Mouse (Mus musculus) embryonic facial prominence, embryonic 13.5 days (tissue): ENCODE measurements at regions not wholly inside any gene's neighbourhood (a gene's known extent, or its start where the extent isn't known, plus 50 kb on each side); places are given as distances from the start of the nearest gene placed in this dataset.

Experiments
- ATAC-seq: fragments of 200-750 bp; cut with Nextera tagmentation; 2 replicates; pipeline ENCODE4 v1.8.0; 2017; ENCODE audit warnings: low read depth; ENCODE audit not compliant: insufficient number of reproducible peaks, insufficient read depth, low FRiP score, low TSS enrichment
- H3K27ac ChIP-seq: fragments of 300-500 bp; sonication (generic); 2 replicates; pipeline ENCODE4 v1.5.1; 2015; ENCODE audit warnings: moderate library complexity, mild to moderate bottlenecking, inconsistent platforms
- H3K27me3 ChIP-seq: fragments of 300-500 bp; sonication (generic); 2 replicates; pipeline ENCODE4 v1.6.1; 2015; ENCODE audit warnings: mild to moderate bottlenecking, inconsistent platforms
- H3K36me3 ChIP-seq: fragments of 300-500 bp; sonication (generic); 2 replicates; pipeline ENCODE4 v1.6.1; 2015; ENCODE audit warnings: mild to moderate bottlenecking, inconsistent platforms
- H3K4me1 ChIP-seq: fragments of 300-500 bp; sonication (generic); 2 replicates; pipeline ENCODE4 v1.6.1; 2015; ENCODE audit warnings: inconsistent platforms
- H3K4me2 ChIP-seq: fragments of 300-500 bp; sonication (generic); 2 replicates; pipeline ENCODE4 v1.6.1; 2015; ENCODE audit warnings: moderate library complexity, mild to moderate bottlenecking, inconsistent platforms
- H3K4me3 ChIP-seq: fragments of 300-500 bp; sonication (generic); 2 replicates; pipeline ENCODE4 v1.5.1; 2015; ENCODE audit warnings: mild to moderate bottlenecking, inconsistent platforms
- H3K9ac ChIP-seq: fragments of 300-500 bp; sonication (generic); 2 replicates; pipeline ENCODE4 v1.6.1; 2015; ENCODE audit warnings: mild to moderate bottlenecking, inconsistent platforms
- H3K9me3 ChIP-seq: fragments of 300-500 bp; sonication (generic); 2 replicates; pipeline ENCODE4 v1.6.1; 2016; ENCODE audit warnings: inconsistent platforms
- WGBS: fragments of 180-500 bp; shearing (Covaris S2); methylation state at CpG from one replicate; pipeline ENCODE4 v1.1.7; 2015; ENCODE audit warnings: mixed read lengths; 5-methylcytosine and 5-hydroxymethylcytosine counted together

- Histone ChIP-seq H3K9me3 (no peaks in the 10 kb centered on the region), H3K27ac (no peak overlapping the region), H3K9ac (no peak overlapping the region), H3K36me3 (no peaks in the 10 kb centered on the region), H3K4me2 (no peak overlapping the region), H3K4me1 (peaks cover 6% of the 10 kb centered on the region; the same call in 1 of the 2 replicates), H3K27me3 (no peaks in the 10 kb centered on the region), H3K4me3 (no peak overlapping the region)
- no peak for ATAC-seq
- WGBS, result 84% methylated on average over 6 of the region's 6 CpGs
These were observed 118.0 kb upstream of the Tgfbr2 start for GRCm38 (mm10) chr9:116293110-116293509.

GRCm38 (mm10) chr9:116291624-116292023 lies 116.5 kb upstream of the Tgfbr2 start:
- H3K27me3 ChIP-seq, result no peaks in the 10 kb centered on the region
- no peaks in the 10 kb centered on the region for H3K9me3 ChIP-seq
- no peak overlapping the region for H3K9ac ChIP-seq
- no peak overlapping the region for H3K27ac ChIP-seq
- H3K4me3 ChIP-seq, result no peak overlapping the region
- H3K4me1 ChIP-seq, result peaks cover 6% of the 10 kb centered on the region; the same call in 1 of the 2 replicates
- ATAC-seq, result no peak
- H3K36me3 ChIP-seq, result no peaks in the 10 kb centered on the region
- WGBS, result 85% methylated on average over 3 of the region's 3 CpGs
- no peak overlapping the region for H3K4me2 ChIP-seq

GRCm38 (mm10) chr9:116290896-116291295 lies 115.7 kb upstream of the Tgfbr2 start:
- no peak overlapping the region for H3K9ac ChIP-seq
- H3K27ac ChIP-seq, result no peak overlapping the region
- no peak for ATAC-seq
- H3K4me2 ChIP-seq, result no peak overlapping the region
- no peak overlapping the region for H3K4me3 ChIP-seq
- no peaks in the 10 kb centered on the region for H3K36me3 ChIP-seq
- peaks cover 8% of the 10 kb centered on the region for H3K4me1 ChIP-seq
- no peaks in the 10 kb centered on the region for H3K9me3 ChIP-seq
- 91% methylated on average over 1 of the region's 1 CpGs for WGBS
- H3K27me3 ChIP-seq, result no peaks in the 10 kb centered on the region

- ATAC-seq, result no peak
- Histone ChIP-seq H3K27me3 (no peaks in the 10 kb centered on the region), H3K9ac (no peak overlapping the region), H3K4me2 (no peak overlapping the region), H3K36me3 (no peaks in the 10 kb centered on the region), H3K4me1 (peaks cover 12% of the 10 kb centered on the region), H3K27ac (0 out of 2 replicates have a peak overlapping the region, but pooled peaks have one; percentile 23), H3K9me3 (no peaks in the 10 kb centered on the region), H3K4me3 (no peak overlapping the region)
- 18% methylated on average over 11 of the region's 11 CpGs for WGBS
These were observed 110.7 kb upstream of the Tgfbr2 start for GRCm38 (mm10) chr9:116285691-116286431.

- H3K9ac ChIP-seq, result no peak overlapping the region
- no peaks in the 10 kb centered on the region for H3K9me3 ChIP-seq
- H3K4me2 ChIP-seq, result no peak overlapping the region
- no peak overlapping the region for H3K4me3 ChIP-seq
- ATAC-seq, result no peak
- H3K27me3 ChIP-seq, result no peaks in the 10 kb centered on the region
- peaks cover 10% of the 10 kb centered on the region for H3K4me1 ChIP-seq
- H3K27ac ChIP-seq, result no peak overlapping the region
- H3K36me3 ChIP-seq, result no peaks in the 10 kb centered on the region
- 66% methylated on average over 1 of the region's 1 CpGs for WGBS
These were observed 108.8 kb upstream of the Tgfbr2 start for GRCm38 (mm10) chr9:116283790-116284526.

- Histone ChIP-seq H3K4me3 (no peak overlapping the region), H3K9ac (no peak overlapping the region), H3K4me2 (no peak overlapping the region), H3K36me3 (no peaks in the 10 kb centered on the region), H3K9me3 (no peaks in the 10 kb centered on the region), H3K4me1 (peaks cover 10% of the 10 kb centered on the region), H3K27me3 (no peaks in the 10 kb centered on the region), H3K27ac (no peak overlapping the region)
- ATAC-seq, result no peak
These were observed 106.5 kb upstream of the Tgfbr2 start for GRCm38 (mm10) chr9:116281654-116282053.

- H3K36me3 ChIP-seq, result no peaks in the 10 kb centered on the region
- 86% methylated on average over 5 of the region's 5 CpGs for WGBS
- no peaks in the 10 kb centered on the region for H3K4me1 ChIP-seq
- H3K4me2 ChIP-seq, result no peak overlapping the region
- no peaks in the 10 kb centered on the region for H3K9me3 ChIP-seq
- no peak overlapping the region for H3K4me3 ChIP-seq
- H3K27ac ChIP-seq, result no peak overlapping the region
- no peak for ATAC-seq
- H3K9ac ChIP-seq, result no peak overlapping the region
- H3K27me3 ChIP-seq, result no peaks in the 10 kb centered on the region
These were observed 105.0 kb upstream of the Tgfbr2 start for GRCm38 (mm10) chr9:116280146-116280545.

GRCm38 (mm10) chr9:116278862-116279261 lies 103.7 kb upstream of the Tgfbr2 start:
- Histone ChIP-seq H3K4me1 (no peaks in the 10 kb centered on the region), H3K36me3 (no peaks in the 10 kb centered on the region), H3K9me3 (no peaks in the 10 kb centered on the region), H3K4me2 (no peak overlapping the region), H3K27me3 (no peaks in the 10 kb centered on the region), H3K27ac (no peak overlapping the region), H3K9ac (no peak overlapping the region), H3K4me3 (no peak overlapping the region)
- 84% methylated on average over 8 of the region's 8 CpGs for WGBS
- ATAC-seq, result no peak

- no peaks in the 10 kb centered on the region for H3K36me3 ChIP-seq
- H3K9me3 ChIP-seq, result no peaks in the 10 kb centered on the region
- no peaks in the 10 kb centered on the region for H3K4me1 ChIP-seq
- WGBS, result 90% methylated on average over 3 of the region's 3 CpGs
- no peak overlapping the region for H3K9ac ChIP-seq
- no peaks in the 10 kb centered on the region for H3K27me3 ChIP-seq
- no peak for ATAC-seq
- H3K4me3 ChIP-seq, result no peak overlapping the region
- H3K4me2 ChIP-seq, result no peak overlapping the region
- H3K27ac ChIP-seq, result no peak overlapping the region
These were observed 102.6 kb upstream of the Tgfbr2 start for GRCm38 (mm10) chr9:116277736-116278135.

- Histone ChIP-seq H3K4me1 (no peaks in the 10 kb centered on the region), H3K4me2 (no peak overlapping the region), H3K9me3 (no peaks in the 10 kb centered on the region), H3K36me3 (no peaks in the 10 kb centered on the region), H3K27me3 (no peaks in the 10 kb centered on the region), H3K4me3 (no peak overlapping the region), H3K9ac (no peak overlapping the region), H3K27ac (no peak overlapping the region)
- ATAC-seq, result no peak
- 87% methylated on average over 2 of the region's 2 CpGs for WGBS
These were observed 101.0 kb upstream of the Tgfbr2 start for GRCm38 (mm10) chr9:116276141-116276540.

GRCm38 (mm10) chr9:116272446-116272845 lies 97.3 kb upstream of the Tgfbr2 start:
- H3K9me3 ChIP-seq, result no peaks in the 10 kb centered on the region
- no peak overlapping the region for H3K4me2 ChIP-seq
- H3K36me3 ChIP-seq, result no peaks in the 10 kb centered on the region
- no peak overlapping the region for H3K9ac ChIP-seq
- 67% methylated on average over 2 of the region's 2 CpGs for WGBS
- ATAC-seq, result no peak
- no peak overlapping the region for H3K27ac ChIP-seq
- no peak overlapping the region for H3K4me3 ChIP-seq
- H3K27me3 ChIP-seq, result no peaks in the 10 kb centered on the region
- no peaks in the 10 kb centered on the region for H3K4me1 ChIP-seq

GRCm38 (mm10) chr9:116270417-116270828 lies 95.3 kb upstream of the Tgfbr2 start:
- H3K9ac ChIP-seq, result no peak overlapping the region
- H3K9me3 ChIP-seq, result no peaks in the 10 kb centered on the region
- H3K4me3 ChIP-seq, result no peak overlapping the region
- no peak overlapping the region for H3K4me2 ChIP-seq
- H3K4me1 ChIP-seq, result no peaks in the 10 kb centered on the region
- ATAC-seq, result peak; percentile 56; the same call in 1 of the 2 replicates
- no peaks in the 10 kb centered on the region for H3K36me3 ChIP-seq
- WGBS, result 63% methylated on average over 6 of the region's 6 CpGs
- peak overlapping the region; percentile 16; the same call in 1 of the 2 replicates for H3K27ac ChIP-seq
- no peaks in the 10 kb centered on the region for H3K27me3 ChIP-seq
